Mouse (Mus musculus) cerebellum, adult 9-11 months (tissue): Measurements from ENCODE around the gene Efemp2.
"Not testable (repeated sequence)": the region's sequence is repeated elsewhere in the genome, so short reads cannot be mapped to it uniquely, and the experiment has no call there.

Source experiments
- DNase-seq: peaks from one replicate; pipeline ENCODE4 v3.0.0; 2022

Efemp2 gene

DNA sequence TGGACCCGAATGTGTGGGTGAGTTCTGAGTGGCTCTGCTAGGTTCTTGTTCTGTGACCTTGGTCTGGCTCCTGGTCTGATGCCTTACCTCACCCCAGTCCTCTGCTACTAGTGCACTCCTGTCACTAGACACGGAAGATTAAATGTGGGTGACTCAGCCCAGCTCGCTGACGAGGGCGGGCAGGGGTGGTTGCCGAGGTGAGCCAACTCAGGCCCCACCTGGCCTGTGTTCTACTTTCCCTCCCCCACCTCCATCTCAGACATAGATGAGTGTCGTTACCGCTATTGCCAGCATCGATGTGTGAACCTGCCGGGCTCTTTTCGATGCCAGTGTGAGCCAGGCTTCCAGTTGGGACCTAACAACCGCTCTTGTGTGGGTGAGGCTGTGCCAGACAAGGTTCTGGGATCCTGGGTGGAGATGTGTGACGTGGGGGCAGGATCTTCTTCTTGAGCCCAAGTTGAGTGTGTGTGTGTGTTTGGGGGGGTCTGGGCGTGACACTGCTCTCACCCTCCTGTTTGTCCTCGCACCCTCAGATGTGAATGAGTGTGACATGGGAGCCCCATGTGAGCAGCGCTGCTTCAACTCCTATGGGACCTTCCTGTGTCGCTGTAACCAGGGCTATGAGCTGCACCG lies 4.0 kb downstream of the Efemp2 start:
- peak; percentile 46 for DNase-seq

DNA sequence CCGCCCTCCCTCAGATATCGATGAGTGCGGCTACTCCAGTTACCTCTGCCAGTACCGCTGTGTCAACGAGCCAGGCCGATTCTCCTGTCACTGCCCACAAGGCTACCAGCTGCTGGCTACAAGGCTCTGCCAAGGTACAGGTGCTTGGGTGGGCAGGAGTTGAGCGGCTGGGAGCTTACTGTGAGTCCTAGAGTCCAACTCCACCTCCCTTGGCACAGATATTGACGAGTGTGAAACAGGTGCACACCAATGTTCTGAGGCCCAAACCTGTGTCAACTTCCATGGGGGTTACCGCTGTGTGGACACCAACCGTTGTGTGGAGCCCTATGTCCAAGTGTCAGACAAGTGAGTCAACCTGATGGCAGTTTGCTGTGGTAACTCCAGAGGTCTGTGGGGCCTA lies 6.3 kb downstream of the Efemp2 start:
- DNase-seq = peak; percentile 66

DNA sequence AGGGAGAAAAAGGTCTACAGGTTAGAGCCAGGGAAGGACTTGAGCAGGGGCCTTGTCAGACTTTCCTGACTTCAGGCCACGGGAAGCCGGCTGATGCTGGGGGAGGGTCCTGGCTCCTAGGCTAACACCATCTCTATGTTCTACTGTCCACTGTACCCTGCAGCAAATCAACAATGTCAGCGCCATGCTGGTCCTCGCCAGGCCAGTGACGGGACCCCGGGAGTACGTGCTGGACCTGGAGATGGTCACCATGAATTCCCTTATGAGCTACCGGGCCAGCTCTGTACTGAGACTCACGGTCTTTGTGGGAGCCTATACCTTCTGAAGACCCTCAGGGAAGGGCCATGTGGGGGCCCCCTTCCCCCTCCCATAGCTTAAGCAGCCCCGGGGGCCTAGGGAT lies 7.6 kb downstream of the Efemp2 start:
- DNase-seq = no peak

DNA sequence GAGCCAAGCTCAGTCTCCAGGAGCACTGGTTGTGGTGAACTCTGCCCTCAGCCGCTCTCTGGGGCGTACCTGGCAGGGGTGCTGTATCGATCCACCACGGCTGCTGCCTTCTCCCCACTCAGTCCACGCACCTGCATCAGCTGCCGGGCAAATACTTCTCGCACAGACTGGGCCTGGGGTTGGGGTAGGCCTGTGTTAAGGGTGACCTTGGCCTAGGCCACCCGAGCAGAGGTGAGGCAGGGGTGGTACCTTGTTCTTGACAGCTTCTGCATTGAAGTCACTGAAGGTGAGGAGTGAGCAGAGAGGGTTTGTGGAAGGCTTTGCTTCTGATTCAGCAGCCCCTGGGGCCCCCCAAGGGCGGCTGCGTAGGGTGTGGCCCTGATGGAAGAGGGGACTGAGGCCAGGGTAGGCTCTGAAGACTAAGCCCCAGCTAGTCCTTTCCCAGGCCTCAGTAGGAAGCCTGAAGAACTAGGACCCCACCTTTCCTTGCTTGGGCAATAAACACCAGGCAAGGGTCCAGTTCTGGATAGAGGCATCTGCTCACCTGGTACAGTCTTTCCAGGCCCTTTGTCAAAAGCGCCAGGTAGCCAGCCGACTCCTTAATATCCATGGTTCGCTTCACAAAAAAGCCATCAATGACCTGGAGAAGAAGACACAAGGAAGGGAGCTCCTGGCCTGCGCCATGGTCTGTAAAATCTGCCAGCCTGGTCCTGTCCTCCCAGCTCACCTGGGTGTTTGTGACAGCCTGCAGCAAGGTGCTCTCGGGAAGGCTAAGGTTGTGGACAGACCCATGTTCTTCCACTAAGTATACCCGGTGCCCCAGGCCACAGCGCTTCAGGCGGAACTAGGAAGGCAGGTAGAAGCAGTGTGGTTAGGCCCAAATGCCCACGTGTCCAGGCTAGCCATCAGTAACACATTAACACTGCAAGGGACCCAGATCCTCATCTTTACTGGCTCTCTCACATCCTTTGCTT lies 9.9 kb downstream of the Efemp2 start:
- no peak for DNase-seq

DNA sequence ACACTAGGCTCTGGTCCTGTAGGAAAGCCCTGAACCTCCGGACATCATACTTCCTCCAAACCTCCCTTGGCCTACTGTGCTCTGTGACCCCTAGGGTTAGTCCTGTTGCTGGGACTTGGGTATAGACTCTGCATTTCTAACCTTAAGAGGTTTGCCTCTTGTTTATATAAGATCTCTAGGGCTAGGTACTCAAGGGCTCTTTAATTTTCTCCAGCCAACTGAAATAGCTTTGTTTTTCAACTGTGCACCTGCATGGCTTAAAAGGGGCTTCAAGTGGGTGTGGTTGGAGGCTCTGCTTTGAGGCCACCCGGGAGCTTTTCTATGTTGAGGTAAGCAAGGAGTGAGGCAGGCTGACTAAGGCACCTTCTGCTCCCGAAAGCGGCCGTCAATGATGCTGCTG lies 10.7 kb downstream of the Efemp2 start:
- peak; percentile 33 for DNase-seq

DNA sequence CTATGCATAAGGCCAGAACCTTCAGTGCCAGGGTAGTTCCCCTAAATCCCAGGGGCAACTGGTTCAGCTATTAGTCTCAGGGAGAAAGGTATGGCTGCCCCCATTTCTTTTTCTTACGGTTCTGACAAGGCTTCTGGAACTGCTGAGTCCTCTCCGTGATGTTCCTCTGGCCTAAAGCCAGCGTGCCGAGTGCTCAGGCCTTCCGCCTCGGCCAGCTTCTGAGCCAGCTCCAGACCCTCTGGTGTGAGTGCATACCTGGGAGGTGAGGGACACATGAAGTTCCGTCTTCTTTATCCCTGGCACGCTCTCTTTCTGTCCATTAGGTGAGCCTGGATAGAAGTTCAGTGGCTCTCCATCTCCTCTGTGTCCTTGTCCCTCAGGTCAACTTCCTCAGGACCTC lies 11.6 kb downstream of the Efemp2 start:
- DNase-seq = no peak

DNA sequence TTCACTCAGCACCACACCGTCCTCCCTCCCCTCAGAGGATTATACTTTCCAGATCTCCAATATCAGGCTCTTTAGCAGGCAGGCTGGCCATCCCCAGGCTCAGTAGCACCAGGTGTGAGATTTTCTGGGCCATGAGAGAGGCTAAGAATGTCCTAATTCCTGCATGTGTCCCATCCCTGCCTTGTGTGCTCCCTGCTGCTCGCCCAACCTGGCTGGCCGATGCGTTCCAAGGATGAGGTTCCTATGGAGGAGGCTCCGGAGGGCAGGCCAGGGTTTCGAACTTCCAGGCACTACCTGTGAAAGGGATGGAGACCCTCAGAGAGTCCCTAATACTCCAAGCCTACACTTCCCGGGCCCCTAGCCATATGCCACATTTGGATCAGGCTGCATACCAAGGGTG lies 12.1 kb downstream of the Efemp2 start:
- DNase-seq = no peak

DNA sequence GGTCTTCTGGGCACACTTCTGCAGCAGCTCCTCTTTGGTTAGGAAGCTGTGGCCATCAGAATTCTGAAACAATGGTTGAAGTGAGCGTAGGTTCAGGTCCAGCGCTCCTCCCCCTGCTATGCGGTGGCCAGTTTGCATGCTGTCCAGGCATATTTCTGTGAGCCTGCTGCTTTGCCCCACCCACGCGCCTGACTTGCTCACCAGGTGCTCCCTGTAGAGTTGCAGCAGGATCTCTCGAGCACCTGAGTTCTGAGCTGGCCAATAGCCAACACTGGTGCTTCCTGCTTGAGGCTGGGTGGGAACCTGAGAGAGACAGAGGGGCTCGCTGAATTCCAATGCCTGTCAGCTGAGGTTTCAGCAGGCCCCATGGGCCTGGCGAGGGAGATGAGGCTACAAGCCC lies 12.5 kb downstream of the Efemp2 start:
- DNase-seq = no peak

DNA sequence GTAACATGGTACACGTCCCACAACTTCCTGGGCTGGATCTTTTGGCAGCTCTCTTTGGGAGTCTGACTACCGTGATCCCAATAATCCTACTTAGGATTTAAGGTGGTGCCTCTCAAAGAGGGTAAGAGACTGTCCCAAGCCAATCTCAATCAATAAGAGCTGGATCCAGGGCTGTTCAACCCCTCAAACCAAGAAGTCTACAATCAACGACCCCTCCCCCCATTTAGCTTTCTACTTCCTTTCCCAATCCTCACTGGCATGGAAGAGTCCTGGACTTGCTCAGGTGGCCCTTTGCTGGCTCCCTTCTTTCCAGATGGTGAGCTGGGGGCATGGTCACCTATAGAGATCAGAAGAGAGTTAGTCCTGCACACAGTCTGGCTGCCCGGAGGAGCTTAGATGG lies 13.0 kb downstream of the Efemp2 start:
- no peak for DNase-seq

DNA sequence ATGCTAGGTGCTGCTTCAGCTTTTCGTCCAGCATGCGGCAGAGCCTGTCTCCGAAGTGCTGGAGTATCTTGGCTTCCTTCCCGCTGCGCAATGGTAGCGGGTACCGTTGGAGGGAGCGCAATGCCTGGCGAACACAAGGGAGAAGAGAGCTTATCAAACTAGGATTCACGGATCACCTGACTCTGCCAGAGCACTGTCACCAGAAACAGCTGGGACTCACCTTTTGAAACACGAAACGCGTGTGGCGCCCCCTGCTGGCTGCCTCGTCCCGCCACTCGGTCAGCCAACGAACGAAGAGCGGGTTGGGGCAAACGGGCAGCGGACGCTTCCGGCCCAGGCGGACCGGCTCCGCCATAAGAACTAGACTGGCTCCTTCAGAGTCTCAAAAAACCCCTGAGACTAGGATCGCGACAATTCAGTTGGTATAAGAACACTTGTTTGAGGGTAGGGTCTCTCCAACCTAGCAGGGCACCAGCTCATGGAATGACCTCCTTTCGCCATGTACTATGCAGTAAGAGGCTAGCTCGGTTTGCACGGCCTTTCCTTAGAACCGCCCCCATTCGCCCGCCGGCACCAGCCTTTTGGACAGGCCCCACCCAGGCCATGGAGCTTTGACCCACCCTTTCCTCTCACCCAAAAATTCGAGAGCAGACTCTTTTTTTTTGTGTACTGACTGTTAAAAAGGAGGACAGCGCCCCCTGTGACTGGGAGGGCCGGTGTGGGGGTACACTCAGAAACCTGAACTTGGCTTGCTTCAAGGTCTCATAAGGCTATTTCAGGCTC lies 14.2 kb downstream of the Efemp2 start, which contains the start of gene Mus81:
TSS of gene Mus81 (minus strand) at position 635 of the 783 bp plus-strand sequence.
- DNase-seq = no peak

DNA sequence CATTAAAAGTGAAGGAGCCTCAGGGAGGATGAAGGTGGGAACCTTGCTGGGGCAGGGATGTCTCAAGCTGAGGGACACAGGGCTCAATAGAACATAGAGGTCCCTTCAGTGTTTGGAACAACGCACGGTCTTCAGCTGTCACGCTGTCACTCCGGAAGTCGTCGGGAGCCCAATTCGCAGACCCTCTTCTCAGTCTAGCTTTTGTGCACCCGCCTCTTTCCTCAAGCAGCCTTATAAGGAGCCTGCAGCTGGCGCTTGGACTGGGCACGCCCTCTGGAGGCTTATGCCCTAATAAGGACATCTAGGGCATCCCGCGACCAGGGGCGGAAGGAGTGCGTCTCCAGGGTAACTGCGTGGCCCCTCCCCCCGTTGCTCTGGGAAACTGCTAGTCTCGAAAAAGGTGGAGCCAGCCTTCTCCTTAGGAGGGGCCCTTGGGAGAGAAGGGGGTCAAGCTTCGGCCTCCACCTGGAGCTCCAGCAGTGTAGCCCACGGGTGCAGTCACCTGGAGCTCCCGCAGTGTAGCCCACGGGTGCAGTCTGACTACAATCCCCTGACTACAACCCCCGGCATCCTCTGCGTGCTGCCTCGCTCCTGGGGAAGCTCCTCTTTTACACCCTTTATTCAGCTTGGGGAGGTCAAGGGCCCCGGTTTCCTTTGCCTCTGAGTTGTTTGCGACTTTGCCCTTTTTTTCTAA lies 15.3 kb downstream of the Efemp2 start:
- no peak for DNase-seq

DNA sequence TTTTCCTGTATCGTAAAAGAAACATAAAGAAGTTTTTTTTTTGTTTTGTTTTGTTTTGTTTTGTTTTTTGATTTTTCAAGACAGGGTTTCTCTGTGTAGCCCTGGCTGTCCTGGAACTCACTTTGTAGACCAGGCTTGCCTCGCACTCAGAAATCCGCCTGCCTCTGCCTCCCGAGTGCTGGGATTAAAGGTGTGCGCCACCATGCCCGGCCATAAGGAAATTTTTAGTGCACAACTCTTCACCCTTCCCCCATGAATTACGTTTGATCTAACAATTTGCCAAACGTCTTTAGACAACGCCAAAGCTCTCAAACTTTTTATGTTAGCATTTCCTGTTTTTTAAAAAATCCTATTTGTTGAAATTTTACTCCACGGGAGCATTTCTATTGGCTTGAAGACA lies 16.0 kb downstream of the Efemp2 start:
- DNase-seq = not testable (repeated sequence)

DNA sequence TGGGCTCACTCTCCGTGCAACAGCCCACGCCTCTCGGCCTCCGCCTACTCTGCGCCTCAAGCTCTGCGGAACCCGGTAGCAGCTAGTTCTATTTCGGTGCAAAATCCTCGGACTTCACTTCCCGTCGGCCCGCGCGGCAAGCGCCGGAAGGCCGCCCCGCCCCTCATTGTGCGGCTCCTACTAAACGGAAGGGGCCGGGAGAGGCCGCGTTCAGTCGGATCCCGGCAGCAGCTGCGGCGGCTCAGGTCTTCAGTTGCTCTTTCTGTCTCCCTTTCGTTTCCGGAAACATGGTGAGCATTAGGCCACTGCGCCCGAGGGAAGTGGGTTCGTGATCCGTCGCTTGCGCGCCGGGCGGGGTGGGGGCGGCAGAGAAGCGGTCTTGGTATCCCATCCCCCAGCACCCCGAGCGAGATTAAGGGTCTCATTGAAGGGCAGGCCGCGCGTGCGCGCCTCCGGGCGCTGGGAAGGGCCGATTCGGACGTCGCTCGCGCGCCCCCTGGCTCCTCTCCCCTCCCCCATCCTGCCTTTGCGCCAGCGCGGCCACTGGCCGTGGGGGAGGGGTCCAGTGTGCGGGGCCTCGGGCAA lies 16.7 kb downstream of the Efemp2 start, which contains the start of gene Cfl1:
TSS of gene Cfl1 (plus strand) at position 143 of the 585 bp plus-strand sequence.
- no peak for DNase-seq

DNA sequence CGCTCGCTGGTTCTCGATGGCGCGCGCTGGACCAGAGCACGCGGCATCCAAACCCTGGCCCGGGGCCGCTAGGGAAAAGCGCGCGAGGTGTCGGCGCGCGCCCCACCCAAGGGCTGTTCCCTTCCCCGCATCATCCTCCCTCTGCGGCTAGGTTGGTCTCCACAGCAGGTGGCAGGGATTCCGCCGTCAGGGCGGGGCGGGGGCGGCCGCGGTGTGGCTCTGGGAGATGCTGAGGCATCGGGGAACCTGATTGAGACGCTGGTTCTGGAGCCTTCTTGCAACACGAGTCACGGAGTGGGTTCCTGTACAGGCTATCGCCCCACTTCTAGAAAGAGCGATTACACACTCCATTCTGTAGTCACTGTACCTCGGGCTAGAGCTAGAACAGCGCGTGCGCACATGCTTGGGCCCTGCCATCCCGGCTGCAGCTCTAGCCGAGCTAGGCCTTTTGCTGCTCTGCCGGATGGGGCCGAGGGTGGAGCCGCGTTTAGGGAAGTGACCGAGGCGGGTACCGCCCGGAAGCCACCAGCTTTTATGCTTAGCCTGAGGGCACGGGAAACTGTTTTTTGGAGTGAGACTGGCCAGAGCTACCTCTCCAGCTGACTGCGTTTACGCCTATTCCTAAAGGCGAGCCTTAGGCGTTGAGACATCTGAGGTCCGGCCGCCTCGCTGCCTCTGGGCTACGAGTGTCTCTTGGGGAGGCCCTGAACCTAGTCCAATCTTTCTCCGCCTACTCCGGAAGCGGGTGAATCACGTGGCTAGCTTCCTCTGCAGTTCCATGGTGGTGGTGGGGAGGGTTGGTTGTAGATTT lies 17.3 kb downstream of the Efemp2 start:
- DNase-seq = no peak

DNA sequence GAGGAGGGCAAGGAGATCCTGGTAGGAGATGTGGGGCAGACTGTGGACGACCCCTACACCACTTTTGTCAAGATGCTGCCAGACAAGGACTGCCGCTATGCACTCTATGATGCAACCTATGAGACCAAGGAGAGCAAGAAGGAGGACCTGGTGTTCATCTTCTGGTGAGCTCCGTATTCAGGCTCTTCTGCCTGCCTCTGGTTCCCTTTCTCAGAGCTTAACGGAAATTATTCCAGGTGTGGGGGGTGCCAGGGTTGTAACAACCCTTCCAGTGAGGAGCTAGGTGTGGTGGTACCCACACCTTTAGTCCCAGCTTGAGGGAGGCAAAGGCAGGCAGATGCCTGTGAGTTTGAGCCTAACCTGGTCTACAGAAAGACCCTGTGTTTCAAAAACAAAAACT lies 18.9 kb downstream of the Efemp2 start:
- DNase-seq = peak; percentile 39

DNA sequence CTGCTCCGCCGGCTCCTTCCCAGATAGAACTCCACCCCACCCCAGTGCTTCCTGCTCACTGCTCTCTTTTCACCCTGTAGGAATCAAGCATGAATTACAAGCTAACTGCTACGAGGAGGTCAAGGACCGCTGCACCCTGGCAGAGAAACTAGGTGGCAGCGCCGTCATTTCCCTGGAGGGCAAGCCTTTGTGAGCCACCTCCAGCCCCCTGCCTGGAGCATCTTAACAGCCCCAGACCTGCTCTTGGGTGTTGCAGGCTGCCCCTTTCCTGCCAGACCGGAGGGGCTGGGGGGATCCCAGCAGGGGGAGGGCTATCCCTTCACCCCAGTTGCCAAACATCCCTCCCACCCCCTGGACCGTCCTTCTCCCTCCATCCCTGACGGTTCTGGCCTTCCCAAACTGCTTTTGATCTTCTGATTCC lies 19.6 kb downstream of the Efemp2 start:
- peak; percentile 57 for DNase-seq

DNA sequence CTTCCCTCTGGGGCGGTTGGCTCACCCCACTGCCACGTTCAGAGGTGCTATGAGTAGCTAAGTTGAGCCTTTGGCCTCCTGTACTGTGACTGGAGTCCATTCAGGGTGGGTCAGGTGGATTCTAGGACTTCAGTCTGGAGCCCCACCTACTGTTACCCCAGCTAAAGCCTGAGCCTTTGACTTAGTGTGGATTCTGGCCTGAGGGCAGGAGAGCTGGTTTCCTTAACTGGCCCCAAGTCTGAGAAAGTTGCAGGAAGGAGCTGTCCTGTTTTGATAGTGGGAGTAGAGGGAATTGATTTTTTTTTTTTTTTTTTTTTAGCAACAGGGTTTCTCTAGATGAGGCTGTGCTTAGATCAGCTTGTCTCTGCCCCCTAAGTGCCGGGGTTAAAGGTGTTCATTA lies 20.6 kb downstream of the Efemp2 start:
- no peak for DNase-seq

DNA sequence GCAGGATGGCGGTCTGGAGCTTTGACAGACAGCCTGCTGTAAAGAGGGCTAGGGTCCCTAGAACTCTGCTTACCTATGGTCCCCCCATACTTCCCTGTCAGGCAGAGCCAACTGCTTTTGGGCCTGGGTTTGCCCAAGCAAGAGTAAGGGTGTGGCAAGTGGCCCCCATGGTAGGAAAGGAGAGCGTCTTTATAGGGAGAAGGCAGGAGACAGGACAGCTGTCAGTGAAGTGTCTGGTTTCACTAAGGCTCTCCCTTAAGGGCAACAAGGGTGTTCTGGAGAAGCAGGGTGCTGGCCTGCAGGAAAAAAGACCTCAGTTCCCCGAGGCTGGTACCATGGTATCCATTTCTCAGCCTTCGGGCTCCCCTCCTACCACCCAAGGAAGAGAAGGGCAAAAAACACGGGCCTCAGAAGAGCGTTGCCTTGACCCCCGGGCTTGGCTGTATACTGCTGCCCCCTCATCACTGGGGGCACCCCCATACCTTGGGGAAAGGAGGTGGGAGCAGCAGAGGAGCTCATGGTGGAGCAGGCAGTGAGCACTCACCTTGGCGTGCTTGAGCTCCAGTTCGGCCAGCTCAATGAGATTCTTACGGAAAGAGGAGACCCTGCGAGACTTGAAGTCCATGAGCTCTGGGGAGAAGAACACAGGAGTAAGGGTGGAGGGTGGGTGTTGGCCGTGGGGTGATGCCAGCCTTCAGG lies 21.7 kb downstream of the Efemp2 start:
- DNase-seq = peak; percentile 44

DNA sequence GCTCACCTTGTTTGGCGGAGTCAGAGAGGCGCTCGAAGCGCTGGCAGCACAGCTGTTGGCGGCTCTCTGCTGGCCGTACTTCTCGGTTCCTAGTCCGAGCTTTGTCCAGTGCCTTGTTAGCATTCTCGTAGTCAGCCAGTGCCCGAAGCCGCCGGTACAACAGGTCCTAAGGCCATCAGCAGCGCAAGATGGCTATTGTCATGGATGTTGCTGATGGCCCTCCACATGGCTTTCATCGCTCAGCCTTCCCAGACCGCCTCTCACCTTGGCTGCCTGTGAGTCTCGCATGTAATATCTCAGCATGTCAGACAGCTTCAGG lies 22.3 kb downstream of the Efemp2 start:
- no peak for DNase-seq

DNA sequence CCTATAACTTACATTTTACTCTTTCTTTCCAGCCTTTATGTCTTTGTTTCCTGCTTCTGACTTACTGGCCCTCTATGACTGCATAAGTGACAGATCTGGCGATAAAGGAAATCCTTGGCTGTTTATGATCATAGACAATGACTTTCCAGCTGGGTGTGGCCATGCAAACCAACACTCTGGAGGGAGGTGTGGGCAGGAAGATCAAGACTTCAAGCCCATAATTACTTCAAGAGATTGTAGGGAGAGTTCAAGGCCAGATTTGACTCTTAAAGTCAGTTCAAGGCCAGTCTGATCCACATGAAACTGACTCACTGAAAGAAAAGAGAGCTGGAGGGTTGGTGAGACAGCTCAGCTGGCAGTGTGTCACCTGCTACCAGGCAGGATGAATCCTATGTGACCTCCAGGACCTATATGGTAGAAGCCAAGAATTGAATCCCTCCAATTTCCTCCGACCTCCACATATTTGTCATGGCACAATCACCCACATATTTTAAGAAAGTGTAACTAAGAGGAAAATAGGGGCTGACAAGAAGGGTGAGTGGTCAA lies 26.6 kb downstream of the Efemp2 start:
- DNase-seq = no peak

DNA sequence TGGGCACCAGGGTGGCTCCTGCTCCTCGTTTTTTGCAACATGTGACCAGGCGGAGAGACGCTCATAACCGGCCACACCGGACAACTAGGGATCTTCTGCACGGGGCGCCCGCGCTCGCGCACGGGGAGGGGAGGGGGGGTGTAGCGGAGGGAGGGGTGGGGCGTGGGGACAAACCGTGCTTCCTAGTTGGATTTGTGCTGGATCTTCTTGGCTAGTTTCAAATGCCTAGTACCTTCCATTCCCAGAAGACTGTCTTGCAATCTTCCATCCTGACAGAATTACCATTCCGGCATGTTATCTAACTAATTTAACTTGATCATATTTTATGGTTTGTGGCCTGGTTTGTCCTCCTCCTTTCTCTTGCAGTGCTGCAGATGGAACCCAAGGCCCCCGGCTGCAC lies 29.9 kb downstream of the Efemp2 start, which contains the start of gene 1700020D05Rik:
TSS of gene 1700020D05Rik (minus strand) at position 101 of the 400 bp plus-strand sequence.
- no peak for DNase-seq
